Mouse (Mus musculus): ENCODE data around the gene Omt2b.
"Not testable (repeated sequence)": the region's sequence is repeated elsewhere in the genome, so short reads cannot be mapped to it uniquely, and the experiment has no call there.

- not testable (repeated sequence) for TF ChIP-seq CTCF (IDR thresholded peaks at IDR 0.05; ENCODE audit: borderline replicate concordance, control insufficient read depth, extremely low read depth, insufficient read depth, low read length, poor library complexity); POLR2A (IDR thresholded peaks at IDR 0.05; ENCODE audit: control insufficient read depth, extremely low read depth, insufficient read depth, low read length, poor library complexity)
Measured at GRCm38 (mm10) chr9:78345235-78345634, 17.8 kb downstream of the Omt2b start.
